Mouse (Mus musculus): ENCODE measurements around the gene Zfp760.
"Not testable (repeated sequence)": the region's sequence is repeated elsewhere in the genome, so short reads cannot be mapped to it uniquely, and the experiment has no call there.

Gene Zfp760

GRCm38 (mm10) chr17:21707343-21707996 is at the start of gene Zfp760:
Gene Zfp760, plus strand, starts transcription at chr17:21707741.
- Histone ChIP-seq H3K9me3 (ENCODE audit: low read length) (no peaks in the 10 kb centered on the region), H3K4me1 (replicated peaks; ENCODE audit: low read depth, low read length) (peaks cover 10% of the 10 kb centered on the region), H3K27me3 (ENCODE audit: insufficient read depth, low read length) (no peaks in the 10 kb centered on the region), H3K36me3 (ENCODE audit: insufficient read depth, low read length) (peaks cover 23% of the 10 kb centered on the region), H3K4me3 (replicated peaks; ENCODE audit: low read length) (peak within 1 kb of the TSS; percentile 89)
- TF ChIP-seq CTCF (conservative IDR thresholded peaks at IDR 0.05; ENCODE audit: low read length) (no peak), POU5F1 (IDR thresholded peaks at IDR 0.05; ENCODE audit: borderline replicate concordance, low read length) (no peak), NANOG (IDR thresholded peaks at IDR 0.05; ENCODE audit: borderline replicate concordance, low read length) (no peak)

GRCm38 (mm10) chr17:21678826-21679225 is 28.7 kb upstream of the Zfp760 start:
- H3K4me1 ChIP-seq (replicated peaks; ENCODE audit: low read depth, low read length); H3K4me3 ChIP-seq (replicated peaks; ENCODE audit: low read length); H3K36me3 ChIP-seq (ENCODE audit: insufficient read depth, low read length); H3K9me3 ChIP-seq (ENCODE audit: low read length); H3K27me3 ChIP-seq (ENCODE audit: insufficient read depth, low read length): not testable (repeated sequence)

- TF ChIP-seq CTCF (conservative IDR thresholded peaks at IDR 0.05; ENCODE audit: low read length) (peak; percentile 86), NANOG (IDR thresholded peaks at IDR 0.05; ENCODE audit: borderline replicate concordance, low read length) (no peak)
- Histone ChIP-seq H3K4me3 (replicated peaks; ENCODE audit: low read length) (peak overlapping the region; percentile 79), H3K4me1 (replicated peaks; ENCODE audit: low read depth, low read length) (peaks cover 5% of the 10 kb centered on the region; the same call in 1 of the 2 replicates), H3K27me3 (ENCODE audit: insufficient read depth, low read length) (no peaks in the 10 kb centered on the region), H3K9me3 (ENCODE audit: low read length) (no peaks in the 10 kb centered on the region), H3K36me3 (ENCODE audit: insufficient read depth, low read length) (no peaks in the 10 kb centered on the region)
Measured at GRCm38 (mm10) chr17:21679273-21680018, 28.1 kb upstream of the Zfp760 start.

- not testable (repeated sequence) for H3K4me1 ChIP-seq (replicated peaks; ENCODE audit: low read depth, low read length); H3K36me3 ChIP-seq (ENCODE audit: insufficient read depth, low read length); H3K27me3 ChIP-seq (ENCODE audit: insufficient read depth, low read length); H3K9me3 ChIP-seq (ENCODE audit: low read length)
- H3K4me3 ChIP-seq (replicated peaks; ENCODE audit: low read length), result peak overlapping the region; percentile 79
Measured at GRCm38 (mm10) chr17:21680019-21680376, 27.5 kb upstream of the Zfp760 start.

GRCm38 (mm10) chr17:21691560-21691959 is 16.0 kb upstream of the Zfp760 start, which contains the start of gene Gm10226:
Gene Gm10226, plus strand, starts transcription at chr17:21691860.
- Histone ChIP-seq H3K4me1 (replicated peaks; ENCODE audit: low read depth, low read length) (no peaks in the 10 kb centered on the region), H3K9me3 (ENCODE audit: low read length) (no peaks in the 10 kb centered on the region), H3K27me3 (ENCODE audit: insufficient read depth, low read length) (no peaks in the 10 kb centered on the region), H3K36me3 (ENCODE audit: insufficient read depth, low read length) (0 out of 2 replicates have a peak, but pooled peaks cover 3% of the 10 kb centered on the region), H3K4me3 (replicated peaks; ENCODE audit: low read length) (no peak within 1 kb of the TSS)
- no peak for TF ChIP-seq POU5F1 (IDR thresholded peaks at IDR 0.05; ENCODE audit: borderline replicate concordance, low read length)
- TF ChIP-seq CTCF (conservative IDR thresholded peaks at IDR 0.05; ENCODE audit: low read length), result no peak
- TF ChIP-seq NANOG (IDR thresholded peaks at IDR 0.05; ENCODE audit: borderline replicate concordance, low read length), result no peak

GRCm38 (mm10) chr17:21693342-21693741 is 14.2 kb upstream of the Zfp760 start:
- Histone ChIP-seq H3K4me1 (replicated peaks; ENCODE audit: low read depth, low read length) (no peaks in the 10 kb centered on the region), H3K36me3 (ENCODE audit: insufficient read depth, low read length) (0 out of 2 replicates have a peak, but pooled peaks cover 3% of the 10 kb centered on the region), H3K4me3 (replicated peaks; ENCODE audit: low read length) (no peak overlapping the region), H3K9me3 (ENCODE audit: low read length) (no peaks in the 10 kb centered on the region), H3K27me3 (ENCODE audit: insufficient read depth, low read length) (no peaks in the 10 kb centered on the region)
- TF ChIP-seq POU5F1 (IDR thresholded peaks at IDR 0.05; ENCODE audit: borderline replicate concordance, low read length), result no peak
- TF ChIP-seq NANOG (IDR thresholded peaks at IDR 0.05; ENCODE audit: borderline replicate concordance, low read length), result no peak
- no peak for TF ChIP-seq CTCF (conservative IDR thresholded peaks at IDR 0.05; ENCODE audit: low read length)

- TF ChIP-seq NANOG (IDR thresholded peaks at IDR 0.05; ENCODE audit: borderline replicate concordance, low read length) (no peak), POU5F1 (IDR thresholded peaks at IDR 0.05; ENCODE audit: borderline replicate concordance, low read length) (no peak), CTCF (conservative IDR thresholded peaks at IDR 0.05; ENCODE audit: low read length) (no peak)
- no peaks in the 10 kb centered on the region for H3K4me1 ChIP-seq (replicated peaks; ENCODE audit: low read depth, low read length)
Measured at GRCm38 (mm10) chr17:21696073-21696472, 11.5 kb upstream of the Zfp760 start.

GRCm38 (mm10) chr17:21702281-21703240 is 5.0 kb upstream of the Zfp760 start:
- H3K9me3 ChIP-seq (ENCODE audit: low read length), result no peaks in the 10 kb centered on the region
- no peak overlapping the region for H3K4me3 ChIP-seq (replicated peaks; ENCODE audit: low read length)
- no peaks in the 10 kb centered on the region for H3K27me3 ChIP-seq (ENCODE audit: insufficient read depth, low read length)
- TF ChIP-seq NANOG (IDR thresholded peaks at IDR 0.05; ENCODE audit: borderline replicate concordance, low read length), result no peak
- TF ChIP-seq POU5F1 (IDR thresholded peaks at IDR 0.05; ENCODE audit: borderline replicate concordance, low read length), result no peak
- no peak for TF ChIP-seq CTCF (conservative IDR thresholded peaks at IDR 0.05; ENCODE audit: low read length)
- H3K36me3 ChIP-seq (ENCODE audit: insufficient read depth, low read length), result no peaks in the 10 kb centered on the region
- H3K4me1 ChIP-seq (replicated peaks; ENCODE audit: low read depth, low read length), result no peaks in the 10 kb centered on the region

More at GRCm38 (mm10) chr17:21696073-21696472, 11.5 kb upstream of the Zfp760 start:
- Histone ChIP-seq H3K27me3 (ENCODE audit: insufficient read depth, low read length) (no peaks in the 10 kb centered on the region), H3K4me3 (replicated peaks; ENCODE audit: low read length) (no peak overlapping the region), H3K36me3 (ENCODE audit: insufficient read depth, low read length) (0 out of 2 replicates have a peak, but pooled peaks cover under 1% of the 10 kb centered on the region), H3K9me3 (ENCODE audit: low read length) (no peaks in the 10 kb centered on the region)

All from E14TG2a.4 (cell line).